Mouse (Mus musculus) bone marrow, adult 2 months (tissue): ENCODE data around the gene Ptrh2.

Experiments used
- CTCF ChIP-seq: fragments of 200-500 bp; IDR thresholded peaks from 2 replicates; pipeline ENCODE4 v1.5.1; 2011; ENCODE audit warnings: low read length, control low read depth; ENCODE audit not compliant: control insufficient read depth, insufficient read depth
- POLR2A ChIP-seq: fragments of 200-500 bp; IDR thresholded peaks from 2 replicates; pipeline ENCODE4 v1.6.1; 2011; ENCODE audit warnings: low read depth, mild to moderate bottlenecking, control low read depth, low read length, borderline replicate concordance; ENCODE audit not compliant: control insufficient read depth

DNA sequence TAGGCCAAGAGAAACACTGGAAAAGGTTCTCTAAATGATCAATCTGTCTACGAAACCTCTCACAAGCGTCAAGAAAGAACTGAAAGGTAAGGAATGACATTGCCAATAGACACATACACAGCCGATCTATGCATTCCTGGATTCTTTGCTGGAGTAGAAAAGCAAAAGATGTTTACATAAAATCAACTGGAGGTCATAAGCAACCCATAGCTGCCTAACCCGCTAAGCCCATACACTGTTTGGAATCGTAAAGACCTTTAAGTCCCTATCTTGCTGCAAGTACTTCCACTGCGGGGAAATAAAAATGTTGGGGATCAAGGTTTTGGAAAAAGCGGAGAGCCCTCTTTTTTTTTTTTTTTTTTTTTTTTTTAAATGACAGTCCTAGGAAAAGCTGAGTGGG lies 924 bp upstream of the Ptrh2 start:
- no peak for TF ChIP-seq CTCF
- TF ChIP-seq POLR2A = no peak
